Mouse (Mus musculus) midbrain, postnatal 0 days (tissue): ENCODE results near the gene Nrbp1. TPM values are rescaled to one million over a fixed set of nuclear protein-coding genes. Genes with fewer than 3 reads are reported as not detected.
A peak's percentile ranks its signal among the peaks of the same experiment; 100 is the strongest.

Source experiments
- ATAC-seq: fragments of 200-750 bp; cut with Nextera tagmentation; 2 replicates; pipeline ENCODE4 v1.8.0; 2017; ENCODE audit warnings: moderate number of reproducible peaks, mild to moderate bottlenecking, moderate TSS enrichment, moderate library complexity; ENCODE audit not compliant: low FRiP score
- DNase-seq: peaks from one replicate; pipeline ENCODE4 v3.0.0-alpha.2; 2015; ENCODE audit warnings: low spot score
- H3K27ac ChIP-seq: fragments of 300-500 bp; sonication (generic); 2 replicates; pipeline ENCODE4 v1.5.1; 2014; ENCODE audit warnings: low read depth, mild to moderate bottlenecking, low read length, mixed read lengths
- H3K27me3 ChIP-seq: fragments of 300-500 bp; sonication (generic); 2 replicates; pipeline ENCODE4 v1.6.1; 2014; ENCODE audit warnings: low read length, control low read depth, mixed read lengths; ENCODE audit not compliant: insufficient read depth
- H3K36me3 ChIP-seq: fragments of 300-500 bp; sonication (generic); 2 replicates; pipeline ENCODE4 v1.6.1; 2014; ENCODE audit warnings: low read length, control low read depth, mixed read lengths; ENCODE audit not compliant: insufficient read depth
- H3K4me1 ChIP-seq: fragments of 300-500 bp; sonication (generic); 2 replicates; pipeline ENCODE4 v1.6.1; 2014; ENCODE audit warnings: mild to moderate bottlenecking, control low read depth, antibody characterized with exemption, low read length, mixed read lengths; ENCODE audit not compliant: insufficient read depth
- H3K4me2 ChIP-seq: fragments of 300-500 bp; sonication (generic); 2 replicates; pipeline ENCODE4 v1.6.1; 2014; ENCODE audit warnings: low read depth, mild to moderate bottlenecking, low read length, mixed read lengths; ENCODE audit not compliant: poor library complexity, severe bottlenecking
- H3K4me3 ChIP-seq: fragments of 300-500 bp; sonication (generic); 2 replicates; pipeline ENCODE4 v1.5.1; 2014; ENCODE audit warnings: low read depth, mild to moderate bottlenecking, low read length, moderate library complexity
- H3K9ac ChIP-seq: fragments of 300-500 bp; sonication (generic); replicated peaks from 2 replicates; pipeline ENCODE4 v1.6.1; 2014; ENCODE audit warnings: mild to moderate bottlenecking, low read length, moderate library complexity, mixed read lengths; ENCODE audit not compliant: poor library complexity, severe bottlenecking
- H3K9me3 ChIP-seq: fragments of 300-500 bp; sonication (generic); 2 replicates; pipeline ENCODE4 v1.6.1; 2016; ENCODE audit warnings: low read length, control low read depth
- CTCF ChIP-seq: IDR thresholded peaks from 2 replicates; pipeline ENCODE4 v1.5.1; 2016; ENCODE audit warnings: antibody characterized with exemption, mild to moderate bottlenecking
- WGBS: fragments of 180-500 bp; shearing (Covaris S2); extraction: QIAGEN DNeasy Blood & Tissue Kit; methylation state at CpG from one replicate; pipeline ENCODE4 v1.1.7; 2014; 5-methylcytosine and 5-hydroxymethylcytosine counted together
- polyA plus RNA-seq: library from polyadenylated mRNA; unstranded; fragments of >200 nt; fragmentation: Nextera tagmentation; extraction: Ambion mirVana; gene quantifications from 2 replicates; pipeline ENCODE4 v1.2.1, GENCODE M21; 2015
- total RNA-seq: library from RNA; depleted of rRNA; stranded (reverse); fragments of >200 nt; gene quantifications from 2 replicates; pipeline ENCODE4 v1.2.3, GENCODE M21; 2014; rRNA removed

The Nrbp1 gene
- total and polyA plus RNA-seq, 2 experiments from 2014 or later: 120 to 138 TPM

DNA sequence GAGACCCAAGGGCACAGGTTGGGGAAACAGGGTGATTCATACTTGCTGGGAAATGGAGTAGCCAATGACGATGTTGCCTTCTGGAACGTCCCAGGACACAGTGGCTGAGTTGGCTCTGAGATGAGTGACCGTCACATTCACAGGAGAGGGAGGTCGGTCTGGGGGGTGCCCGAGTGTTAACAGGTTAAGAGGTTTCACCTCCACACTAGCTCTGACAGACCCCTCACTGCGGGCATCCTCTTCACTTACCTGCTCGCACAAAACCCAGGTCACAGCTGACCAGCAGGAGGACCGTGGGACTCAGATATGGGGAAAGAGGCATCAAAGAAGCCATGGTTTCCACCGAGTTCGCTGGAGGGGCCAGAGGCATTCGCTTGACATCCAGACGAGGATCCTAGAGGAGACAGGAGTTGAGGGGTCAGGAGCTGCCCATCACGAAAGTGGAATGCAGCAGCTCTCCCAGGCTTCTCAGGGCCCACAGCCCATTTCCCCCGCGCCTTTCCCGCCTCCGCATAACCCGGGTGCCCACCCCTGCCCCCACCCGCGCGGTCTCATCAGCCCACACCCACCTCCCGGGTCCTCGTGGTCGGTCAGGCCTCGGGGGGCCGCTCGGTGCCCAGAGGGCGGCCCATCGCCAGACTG, 54.4 kb downstream of the Nrbp1 start:
- Histone ChIP-seq H3K27me3 (no peaks in the 10 kb centered on the region), H3K4me2 (peak overlapping the region; percentile 92), H3K9me3 (no peaks in the 10 kb centered on the region), H3K4me1 (peaks cover 15% of the 10 kb centered on the region; the same call in 1 of the 2 replicates), H3K4me3 (peak overlapping the region; percentile 93), H3K36me3 (peaks cover 5% of the 10 kb centered on the region; the same call in 1 of the 2 replicates), H3K9ac (peak overlapping the region; percentile 95), H3K27ac (peak overlapping the region; percentile 82)
- DNase-seq: peak; percentile 4
- peak; percentile 22; the same call in 1 of the 2 replicates for ATAC-seq
- 5% methylated on average over 29 of the region's 29 CpGs for WGBS
- TF ChIP-seq CTCF: peak; percentile 32

GRCm38 (mm10) chr5:31295606-31296141, 55.0 kb downstream of the Nrbp1 start, which contains the start of gene Fndc4:
TSS of gene Fndc4 (minus strand) at chr5:31296080.
- DNase-seq: peak; percentile 78
- Histone ChIP-seq H3K4me2 (peak within 1 kb of the TSS; percentile 92), H3K9ac (peak within 1 kb of the TSS; percentile 95), H3K36me3 (peaks cover 5% of the 10 kb centered on the region; the same call in 1 of the 2 replicates), H3K4me3 (peak within 1 kb of the TSS; percentile 93), H3K27me3 (no peaks in the 10 kb centered on the region), H3K27ac (peak within 1 kb of the TSS; percentile 82), H3K4me1 (peaks cover 11% of the 10 kb centered on the region; the same call in 1 of the 2 replicates), H3K9me3 (no peaks in the 10 kb centered on the region)
- ATAC-seq: peak; percentile 71
- 0% methylated on average over 38 of the region's 46 CpGs for WGBS
- no peak for TF ChIP-seq CTCF

DNA sequence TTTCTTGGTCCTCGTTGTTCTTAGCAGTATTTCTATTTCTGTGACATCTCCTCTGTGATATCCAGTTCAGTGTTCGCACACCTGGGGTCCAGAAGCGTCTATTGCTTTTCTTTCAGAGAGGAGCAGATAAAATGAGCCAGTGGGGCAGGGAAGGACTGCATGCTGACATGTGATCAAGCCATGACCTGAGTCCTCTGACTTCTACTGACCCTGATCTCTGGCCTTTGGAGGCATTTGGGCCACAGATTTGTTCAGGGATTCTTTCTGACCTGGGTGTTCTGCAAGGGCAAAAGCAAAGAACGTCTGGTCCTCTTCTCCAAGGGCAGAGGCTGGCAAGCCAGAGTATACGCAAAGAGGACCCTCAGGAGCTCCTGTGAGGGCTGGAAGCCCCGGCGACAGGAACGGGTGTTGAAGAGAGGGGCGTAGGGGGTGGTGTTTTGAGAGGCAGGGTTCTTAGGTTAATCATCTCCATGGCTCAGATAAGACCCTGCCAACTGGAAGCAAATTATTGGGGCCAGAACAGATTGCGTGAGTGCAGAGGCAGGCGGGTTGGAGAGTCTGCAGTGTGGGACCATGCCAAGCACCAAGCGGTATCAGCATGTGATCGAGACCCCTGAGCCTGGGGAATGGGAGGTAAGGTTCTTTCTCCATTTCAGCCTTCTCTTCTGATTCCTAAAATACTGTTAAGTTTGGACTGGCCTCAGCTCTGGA, 56.5 kb downstream of the Nrbp1 start, which contains the start of gene Gckr:
TSS of gene Gckr (plus strand) at position 397 of the 711 bp plus-strand sequence.
- DNase-seq (no peak), ATAC-seq (no peak)
- peaks cover 5% of the 10 kb centered on the region; the same call in 1 of the 2 replicates for H3K36me3 ChIP-seq
- H3K4me2 ChIP-seq: peak within 1 kb of the TSS; percentile 92
- WGBS: 78% methylated on average over 13 of the region's 13 CpGs
- H3K9me3 ChIP-seq: no peaks in the 10 kb centered on the region
- TF ChIP-seq CTCF: no peak
- 0 out of 2 replicates have a peak within 1 kb of the TSS, but pooled peaks have one; percentile 82 for H3K27ac ChIP-seq
- peak within 1 kb of the TSS; percentile 93 for H3K4me3 ChIP-seq
- H3K9ac ChIP-seq: peak within 1 kb of the TSS; percentile 95; the same call in 1 of the 2 replicates
- no peaks in the 10 kb centered on the region for H3K27me3 ChIP-seq
- H3K4me1 ChIP-seq: peaks cover 7% of the 10 kb centered on the region; the same call in 1 of the 2 replicates

DNA sequence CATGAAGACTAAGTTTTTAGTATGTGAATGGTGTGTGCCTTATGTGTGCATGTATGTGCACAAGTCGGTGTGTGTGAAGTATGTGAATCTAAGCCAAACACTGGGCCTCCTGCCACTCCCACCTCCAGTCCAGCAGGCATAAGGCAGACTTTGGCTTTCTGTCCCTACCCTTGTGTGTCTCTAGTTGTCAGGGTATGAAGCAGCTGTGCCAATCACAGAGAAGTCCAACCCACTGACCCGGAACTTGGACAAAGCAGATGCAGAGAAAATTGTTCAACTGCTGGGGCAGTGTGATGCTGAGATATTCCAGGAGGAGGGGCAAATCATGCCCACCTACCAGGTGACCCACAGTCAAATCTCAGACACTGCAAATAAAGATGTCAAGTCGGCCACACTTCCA, 57.3 kb downstream of the Nrbp1 start:
- DNase-seq: no peak
- H3K27ac ChIP-seq: no peak overlapping the region
- no peak overlapping the region for H3K4me3 ChIP-seq
- H3K4me2 ChIP-seq: no peak overlapping the region
- no peaks in the 10 kb centered on the region for H3K27me3 ChIP-seq
- H3K36me3 ChIP-seq: peaks cover 2% of the 10 kb centered on the region; the same call in 1 of the 2 replicates
- TF ChIP-seq CTCF: no peak
- 76% methylated on average over 3 of the region's 3 CpGs for WGBS
- H3K9me3 ChIP-seq: no peaks in the 10 kb centered on the region
- H3K9ac ChIP-seq: no peak overlapping the region
- peaks cover 7% of the 10 kb centered on the region; the same call in 1 of the 2 replicates for H3K4me1 ChIP-seq
- ATAC-seq: no peak

DNA sequence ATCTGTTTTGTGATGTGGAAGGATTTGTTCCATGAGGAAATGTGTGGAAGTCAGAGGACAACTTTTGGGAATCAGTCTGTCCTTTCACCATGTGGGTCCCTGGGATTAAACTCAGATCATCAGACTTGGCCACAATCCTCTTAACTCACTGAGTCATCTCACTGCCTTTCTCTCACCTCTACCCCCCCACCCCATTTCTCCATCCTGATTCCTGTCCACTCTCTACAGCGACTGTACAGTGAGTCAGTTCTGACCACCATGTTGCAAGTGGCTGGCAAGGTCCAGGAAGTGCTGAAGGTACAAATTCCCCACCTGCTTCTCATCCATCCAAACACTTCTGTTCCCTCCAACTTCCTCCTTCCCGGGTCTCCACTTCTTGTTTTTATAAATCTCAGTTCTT, 57.8 kb downstream of the Nrbp1 start:
- ATAC-seq: no peak
- no peak for DNase-seq
- H3K9ac ChIP-seq: no peak overlapping the region
- H3K4me2 ChIP-seq: no peak overlapping the region
- H3K27ac ChIP-seq: no peak overlapping the region
- TF ChIP-seq CTCF: no peak
- no peak overlapping the region for H3K4me3 ChIP-seq
- H3K27me3 ChIP-seq: no peaks in the 10 kb centered on the region
- H3K4me1 ChIP-seq: peaks cover 7% of the 10 kb centered on the region; the same call in 1 of the 2 replicates
- H3K9me3 ChIP-seq: no peaks in the 10 kb centered on the region
- WGBS: 64% methylated on average over 2 of the region's 2 CpGs
- H3K36me3 ChIP-seq: no peaks in the 10 kb centered on the region

Other genes starting within 250 kb of the Nrbp1 start
- gene Atraid, start 192.6 kb upstream of the Nrbp1 start, total RNA-seq: 138 and 155 TPM in 2 replicates
- gene Atraid, start 192.6 kb upstream of the Nrbp1 start, polyA plus RNA-seq: 235 and 243 TPM in 2 replicates
- 43.8 and 44.9 TPM in 2 replicates for gene Slc5a6, start 191.9 kb upstream of the Nrbp1 start, total RNA-seq
- 32.3 and 33.0 TPM in 2 replicates for gene Slc5a6, start 191.9 kb upstream of the Nrbp1 start, polyA plus RNA-seq
- gene Cad, start 186.1 kb upstream of the Nrbp1 start, total RNA-seq: 39.5 and 44.8 TPM in 2 replicates
- 6.7 and 7.8 TPM in 2 replicates for gene Cad, start 186.1 kb upstream of the Nrbp1 start, polyA plus RNA-seq
- not detected in 2 replicates for gene Dnajc5g, start 134.6 kb upstream of the Nrbp1 start, total RNA-seq
- gene Dnajc5g, start 134.6 kb upstream of the Nrbp1 start, polyA plus RNA-seq: not detected in 2 replicates
- 19.3 and 24.1 TPM in 2 replicates for gene Slc30a3, start 132.6 kb upstream of the Nrbp1 start, total RNA-seq
- gene Slc30a3, start 132.6 kb upstream of the Nrbp1 start, polyA plus RNA-seq: 14.0 and 20.6 TPM in 2 replicates
- 0.33 TPM in 1 of 2 replicates, not detected in the other for gene Trim54, start 124.2 kb upstream of the Nrbp1 start, total RNA-seq
- gene Trim54, start 124.2 kb upstream of the Nrbp1 start, polyA plus RNA-seq: not detected in 2 replicates
- not detected in 2 replicates for gene Ucn, start 102.0 kb upstream of the Nrbp1 start, total RNA-seq
- not detected in 2 replicates for gene Ucn, start 102.0 kb upstream of the Nrbp1 start, polyA plus RNA-seq
- 42.5 and 65.5 TPM in 2 replicates for gene Mpv17, start 86.6 kb upstream of the Nrbp1 start, total RNA-seq
- 38.8 and 41.8 TPM in 2 replicates for gene Mpv17, start 86.6 kb upstream of the Nrbp1 start, polyA plus RNA-seq
- gene Gm29609, start 61.0 kb upstream of the Nrbp1 start, total RNA-seq: 3.1 and 4.3 TPM in 2 replicates
- gene Gm29609, start 61.0 kb upstream of the Nrbp1 start, polyA plus RNA-seq: 1.9 and 2.2 TPM in 2 replicates
- gene Gtf3c2, start 60.7 kb upstream of the Nrbp1 start, total RNA-seq: 45.2 and 46.4 TPM in 2 replicates
- gene Gtf3c2, start 60.7 kb upstream of the Nrbp1 start, polyA plus RNA-seq: 46.1 and 49.0 TPM in 2 replicates
- gene Snx17, start 47.6 kb upstream of the Nrbp1 start, total RNA-seq: 88.3 and 95.2 TPM in 2 replicates
- 103 and 104 TPM in 2 replicates for gene Snx17, start 47.6 kb upstream of the Nrbp1 start, polyA plus RNA-seq
- 29.7 and 34.0 TPM in 2 replicates for gene Eif2b4, start 47.4 kb upstream of the Nrbp1 start, total RNA-seq
- 84.3 and 93.4 TPM in 2 replicates for gene Eif2b4, start 47.4 kb upstream of the Nrbp1 start, polyA plus RNA-seq
- 6.4 and 10.9 TPM in 2 replicates for gene Zfp513, start 38.6 kb upstream of the Nrbp1 start, total RNA-seq
- 11.1 and 13.0 TPM in 2 replicates for gene Zfp513, start 38.6 kb upstream of the Nrbp1 start, polyA plus RNA-seq
- gene Ppm1g, start 20.2 kb upstream of the Nrbp1 start, total RNA-seq: 87.0 and 95.6 TPM in 2 replicates
- 170 and 183 TPM in 2 replicates for gene Ppm1g, start 20.2 kb upstream of the Nrbp1 start, polyA plus RNA-seq
- not detected in 2 replicates for gene Gm9970, start 368 bp downstream of the Nrbp1 start, total RNA-seq
- gene Gm9970, start 368 bp downstream of the Nrbp1 start, polyA plus RNA-seq: 0.34 and 0.93 TPM in 2 replicates
- 1.2 and 2.5 TPM in 2 replicates for gene Krtcap3, start 10.8 kb downstream of the Nrbp1 start, total RNA-seq
- 1.5 and 3.4 TPM in 2 replicates for gene Krtcap3, start 10.8 kb downstream of the Nrbp1 start, polyA plus RNA-seq
- 28.2 and 45.8 TPM in 2 replicates for gene Ift172, start 50.3 kb downstream of the Nrbp1 start, total RNA-seq
- gene Ift172, start 50.3 kb downstream of the Nrbp1 start, polyA plus RNA-seq: 16.5 and 17.7 TPM in 2 replicates
- gene Fndc4, start 55.2 kb downstream of the Nrbp1 start, total RNA-seq: 155 and 188 TPM in 2 replicates
- gene Fndc4, start 55.2 kb downstream of the Nrbp1 start, polyA plus RNA-seq: 103 and 118 TPM in 2 replicates
- gene Gckr, start 56.6 kb downstream of the Nrbp1 start, total RNA-seq: 0.42 and 1.2 TPM in 2 replicates
- gene Gckr, start 56.6 kb downstream of the Nrbp1 start, polyA plus RNA-seq: 0.85 and 1.0 TPM in 2 replicates
- gene Zfp512, start 211.6 kb downstream of the Nrbp1 start, total RNA-seq: 74.6 and 99.9 TPM in 2 replicates
- gene Zfp512, start 211.6 kb downstream of the Nrbp1 start, polyA plus RNA-seq: 93.6 and 94.2 TPM in 2 replicates
- gene 4930548H24Rik, start 244.9 kb downstream of the Nrbp1 start, total RNA-seq: 0.28 TPM in 1 of 2 replicates, not detected in the other
- not detected in 2 replicates for gene 4930548H24Rik, start 244.9 kb downstream of the Nrbp1 start, polyA plus RNA-seq